Mouse (Mus musculus): ENCODE measurements around the gene Bcl11a. TPM values are rescaled to one million over a fixed set of nuclear protein-coding genes. Genes with fewer than 3 reads are reported as not detected.

Bcl11a gene
- total and polyA plus RNA-seq, 3 experiments: 37.0 to 112 (median 83.8) TPM

DNA sequence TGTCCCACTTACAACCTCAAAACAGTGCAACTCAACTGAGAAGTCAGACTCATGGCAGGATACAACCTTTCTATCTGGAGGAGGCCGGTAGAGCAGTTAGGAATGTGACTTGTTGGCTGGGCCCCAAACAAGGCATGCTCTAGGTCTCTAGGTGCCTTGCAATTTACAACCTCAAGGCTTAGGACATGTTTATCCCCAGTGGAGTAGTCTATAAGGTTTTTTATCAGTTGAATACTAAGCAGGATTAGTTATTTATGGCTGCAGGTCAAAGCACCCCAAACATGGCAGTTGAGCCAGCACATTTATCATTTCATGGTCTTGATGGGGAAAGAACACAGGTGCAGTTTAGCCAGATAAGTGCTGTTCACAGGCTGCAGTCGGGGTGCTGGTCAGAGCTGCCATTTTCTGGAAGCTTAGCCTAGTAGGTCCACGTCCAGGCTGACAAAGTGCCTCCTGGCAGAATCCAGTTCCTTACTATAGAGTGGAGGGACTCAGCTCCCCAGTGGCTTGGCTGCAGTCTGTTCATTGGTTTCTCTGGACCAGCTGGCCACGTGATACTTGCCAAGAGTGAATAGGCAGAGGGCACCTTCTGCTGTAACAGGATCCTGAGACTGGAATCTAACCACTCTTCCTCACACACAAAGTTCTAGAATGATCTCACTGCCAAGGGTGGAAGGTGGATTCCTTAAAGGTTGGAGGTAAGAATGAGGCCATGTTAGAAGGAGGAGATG, 118.8 kb downstream of the Bcl11a start:
- Histone ChIP-seq H3K4me1 (ENCODE audit: control insufficient read depth in 1 of 2, insufficient read depth in 2 of 2, low read length in 2 of 2) (no peaks in the 10 kb centered on the region), H3K9ac (ENCODE audit: control insufficient read depth, low read depth, low read length, poor library complexity, severe bottlenecking) (no peak overlapping the region), H3K9me3 (replicated peaks; ENCODE audit: insufficient read depth, low read length) (no peaks in the 10 kb centered on the region), H3K79me2 (ENCODE audit: control insufficient read depth, insufficient read depth, low read length, poor library complexity) (no peaks in the 10 kb centered on the region), H3K27ac (ENCODE audit: control insufficient read depth, low read depth, low read length) (no peak overlapping the region), H3K27me3 (ENCODE audit: control insufficient read depth in 1 of 2, insufficient read depth in 2 of 2, low read length in 2 of 2) (peaks cover 26 to 39% of the 10 kb centered on the region in 2 experiments), H3K4me3 (ENCODE audit: control insufficient read depth in 1 of 2, insufficient read depth in 1 of 2, low read depth in 2 of 2, low read length in 2 of 2) (no peak overlapping the region), H3K36me3 (ENCODE audit: control insufficient read depth in 1 of 2, insufficient read depth in 2 of 2, low read length in 2 of 2) (no peaks in the 10 kb centered on the region)
- no peak for DNase-seq (ENCODE audit: low read depth, low spot score)
- TF ChIP-seq CHD1 (IDR thresholded peaks at IDR 0.05; ENCODE audit: low read depth, low read length) (no peak), MYB (IDR thresholded peaks at IDR 0.05; ENCODE audit: low read depth, low read length) (no peak), RAD21 (IDR thresholded peaks at IDR 0.05; ENCODE audit: low read depth, low read length) (no peak), USF2 (IDR thresholded peaks at IDR 0.05; ENCODE audit: borderline replicate concordance in 1 of 2, insufficient read depth in 1 of 2, low read depth in 1 of 2, low read length in 2 of 2) (no peak), MAZ (IDR thresholded peaks at IDR 0.05; ENCODE audit: low read depth, low read length) (no peak), ZMIZ1 (IDR thresholded peaks at IDR 0.05; ENCODE audit: low read depth, low read length) (no peak), ZKSCAN1 (IDR thresholded peaks at IDR 0.05; ENCODE audit: low read depth, low read length) (no peak), CHD2 (IDR thresholded peaks at IDR 0.05; ENCODE audit: low read length) (no peak), UBTF (IDR thresholded peaks at IDR 0.05; ENCODE audit: borderline replicate concordance, insufficient read depth, low read depth, low read length) (no peak), POLR2AphosphoS5 (IDR thresholded peaks at IDR 0.05; ENCODE audit: borderline replicate concordance, low read depth, low read length) (no peak), JUND (IDR thresholded peaks at IDR 0.05; ENCODE audit: low read depth, low read length) (no peak), NELFE (IDR thresholded peaks at IDR 0.05; ENCODE audit: low read depth, low read length) (no peak), CTCF (IDR thresholded peaks at IDR 0.05 in 2 of 3, conservative IDR thresholded peaks at IDR 0.05 in 1 of 3; ENCODE audit: control insufficient read depth in 1 of 3, insufficient read depth in 1 of 3, low read depth in 2 of 3, low read length in 3 of 3, poor library complexity in 1 of 3, severe bottlenecking in 1 of 3) (no peak)

DNA sequence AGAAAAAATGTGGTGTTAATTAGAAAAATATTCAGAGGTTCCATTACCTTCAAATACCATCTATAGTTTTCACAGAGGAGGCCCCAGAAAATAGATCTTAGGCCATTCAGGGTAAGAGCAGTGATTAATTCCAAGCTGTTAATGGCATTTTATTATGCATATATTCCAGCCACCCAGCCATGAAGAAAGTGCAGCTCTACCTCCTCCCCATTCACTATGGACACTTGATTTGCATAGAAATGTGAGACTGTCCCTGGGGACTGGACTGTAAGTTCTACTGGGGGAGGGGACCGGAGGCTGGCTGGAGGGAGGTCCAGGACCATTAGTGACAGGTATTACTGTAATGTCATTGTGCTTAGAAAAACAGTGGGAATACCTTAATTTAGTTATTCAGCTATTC, 119.6 kb downstream of the Bcl11a start:
- H3K9me3 ChIP-seq (replicated peaks; ENCODE audit: insufficient read depth, low read length): no peaks in the 10 kb centered on the region
- no peak overlapping the region for H3K9ac ChIP-seq (ENCODE audit: control insufficient read depth, low read depth, low read length, poor library complexity, severe bottlenecking)
- H3K27ac ChIP-seq (ENCODE audit: control insufficient read depth, low read depth, low read length): no peak overlapping the region
- TF ChIP-seq POLR2A (IDR thresholded peaks at IDR 0.05; ENCODE audit: control insufficient read depth in 1 of 2, insufficient read depth in 1 of 2, low read depth in 1 of 2, low read length in 2 of 2, poor library complexity in 1 of 2) (no peak), CHD2 (IDR thresholded peaks at IDR 0.05; ENCODE audit: low read length) (no peak), ZKSCAN1 (IDR thresholded peaks at IDR 0.05; ENCODE audit: low read depth, low read length) (no peak), CTCF (IDR thresholded peaks at IDR 0.05 in 2 of 3, conservative IDR thresholded peaks at IDR 0.05 in 1 of 3; ENCODE audit: control insufficient read depth in 1 of 3, insufficient read depth in 1 of 3, low read depth in 2 of 3, low read length in 3 of 3, poor library complexity in 1 of 3, severe bottlenecking in 1 of 3) (no peak), GABPA (IDR thresholded peaks at IDR 0.05; ENCODE audit: low read depth, low read length) (no peak), MAZ (IDR thresholded peaks at IDR 0.05; ENCODE audit: low read depth, low read length) (no peak), RCOR1 (IDR thresholded peaks at IDR 0.05; ENCODE audit: low read depth, low read length) (no peak), ETS1 (IDR thresholded peaks at IDR 0.05; ENCODE audit: low read depth, low read length) (no peak), ZMIZ1 (IDR thresholded peaks at IDR 0.05; ENCODE audit: low read depth, low read length) (no peak), BHLHE40 (IDR thresholded peaks at IDR 0.05; ENCODE audit: borderline replicate concordance, low read depth, low read length) (no peak), MXI1 (IDR thresholded peaks at IDR 0.05; ENCODE audit: low read depth, low read length) (no peak), MYC (IDR thresholded peaks at IDR 0.05; ENCODE audit: low read depth, low read length) (no peak), SIN3A (IDR thresholded peaks at IDR 0.05; ENCODE audit: low read length) (no peak), USF2 (IDR thresholded peaks at IDR 0.05; ENCODE audit: borderline replicate concordance in 1 of 2, insufficient read depth in 1 of 2, low read depth in 1 of 2, low read length in 2 of 2) (no peak), NRF1 (IDR thresholded peaks at IDR 0.05; ENCODE audit: insufficient read depth, low read depth, low read length, poor library complexity, severe bottlenecking) (no peak)
- H3K79me2 ChIP-seq (ENCODE audit: control insufficient read depth, insufficient read depth, low read length, poor library complexity): no peaks in the 10 kb centered on the region
- peaks cover 24 to 35% of the 10 kb centered on the region in 2 experiments for H3K27me3 ChIP-seq (ENCODE audit: control insufficient read depth in 1 of 2, insufficient read depth in 2 of 2, low read length in 2 of 2)
- no peaks in the 10 kb centered on the region for H3K4me1 ChIP-seq (ENCODE audit: control insufficient read depth in 1 of 2, insufficient read depth in 2 of 2, low read length in 2 of 2)
- DNase-seq (ENCODE audit: low read depth, low spot score): no peak
- H3K4me3 ChIP-seq (ENCODE audit: control insufficient read depth in 1 of 2, insufficient read depth in 1 of 2, low read depth in 2 of 2, low read length in 2 of 2): no peak overlapping the region
- no peaks in the 10 kb centered on the region for H3K36me3 ChIP-seq (ENCODE audit: control insufficient read depth in 1 of 2, insufficient read depth in 2 of 2, low read length in 2 of 2)

Measured in MEL (cell line).